Mouse (Mus musculus) heart, adult 2 months (tissue): Measurements from ENCODE around the gene Nbea.

ENCODE experiments used
- CTCF ChIP-seq: fragments of 200-600 bp; IDR thresholded peaks from 2 replicates; pipeline ENCODE4 v1.8.1; 2022; ENCODE audit warnings: antibody characterized with exemption, mild to moderate bottlenecking, moderate library complexity
- POLR2A ChIP-seq: fragments of 200-500 bp; IDR thresholded peaks from 2 replicates; pipeline ENCODE4 v1.6.1; 2011; ENCODE audit warnings: mild to moderate bottlenecking, low read depth, low read length, control low read depth; ENCODE audit not compliant: insufficient read depth

GRCm38 (mm10) chr3:55784101-55784500 lies 399.4 kb downstream of the Nbea start:
- TF ChIP-seq POLR2A (no peak), CTCF (no peak)
